ENCODE assay signal across 9 mouse cellular contexts in the genomic region with DNA sequence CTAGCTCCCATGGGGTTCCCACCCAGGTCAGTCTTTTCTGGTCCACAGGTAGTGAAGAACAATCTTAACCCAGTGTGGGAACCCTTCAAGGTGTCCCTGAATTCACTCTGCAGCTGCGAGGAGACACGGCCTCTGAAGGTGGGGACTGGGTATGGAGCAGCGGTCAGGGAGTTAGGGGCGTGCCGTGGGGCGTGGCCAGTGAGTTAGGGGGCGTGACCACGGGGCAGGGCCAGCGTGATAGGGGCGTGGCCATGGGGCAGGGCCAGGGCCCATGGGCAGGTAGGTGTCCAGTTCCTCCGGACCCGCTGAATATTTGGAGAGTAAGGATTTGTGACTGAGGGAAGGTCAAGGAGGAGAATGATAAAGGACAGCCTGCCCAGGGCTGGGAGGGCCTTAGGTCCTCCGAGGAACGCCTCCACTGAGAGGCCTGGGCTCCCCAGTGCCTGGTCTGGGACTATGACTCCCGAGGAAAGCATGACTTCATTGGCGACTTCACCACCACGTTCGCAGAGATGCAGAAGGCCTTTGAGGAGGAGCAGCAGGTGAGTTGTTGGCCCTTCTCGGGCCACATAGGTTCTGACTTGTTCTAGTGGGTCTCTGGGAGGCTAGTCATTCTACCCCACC. TPM values are rescaled to one million over a fixed set of nuclear protein-coding genes. Genes with fewer than 3 reads are reported as not detected.
A peak's percentile ranks its signal among the peaks of the same experiment; 100 is the strongest.
DNase-seq lines count a peak whose midpoint lies in the region; ATAC-seq and TF ChIP-seq lines count a peak whose summit lies in the region.
"Had no signal": no experiment of that assay in that cellular context is flagged by ENCODE, and none has a peak within 500 bp of the region (broad histone marks: within the 10 kb centered on the region; RNA-seq: fewer than 3 reads in every experiment).

No protein-coding gene starts in this region.

- H3K9ac ChIP-seq in kidney, postnatal 0 days (ENCODE audit: low read depth, low read length), result no peak overlapping the region
- H3K9ac ChIP-seq: embryonic facial prominence, embryonic 13.5 days had no signal

- intact Hi-C loops in left cerebral cortex, postnatal 14 days (cut with DNase I), result no loop called here

- WGBS in kidney, postnatal 0 days, result 11% methylated on average over 19 of the region's 19 CpGs

- H3K36me3 ChIP-seq in kidney, postnatal 0 days (ENCODE audit: insufficient read depth, low read length), result no peaks in the 10 kb centered on the region
- H3K36me3 ChIP-seq: embryonic facial prominence, embryonic 13.5 days had no signal

- peak overlapping the region; percentile 30 for H3K4me2 ChIP-seq in kidney, postnatal 0 days (ENCODE audit: low read length)

- H3K9me3 ChIP-seq in kidney, postnatal 0 days (replicated peaks; ENCODE audit: low read length), result no peaks in the 10 kb centered on the region
- H3K9me3 ChIP-seq: embryonic facial prominence, embryonic 13.5 days had no signal

- 0 out of 2 replicates have a peak, but pooled peaks cover 2% of the 10 kb centered on the region for H3K27me3 ChIP-seq in kidney, postnatal 0 days (ENCODE audit: insufficient read depth, low read length)

- no peak for TF ChIP-seq CTCF in kidney, postnatal 0 days (IDR thresholded peaks at IDR 0.05; ENCODE audit: low read depth)

- no peak overlapping the region for H3K4me3 ChIP-seq in kidney, postnatal 0 days (replicated peaks; ENCODE audit: low read depth, low read length)

- peak; percentile 71 for ATAC-seq in kidney, postnatal 0 days (replicated peaks; ENCODE audit: low FRiP score, low read depth)

- H3K27ac ChIP-seq in kidney, postnatal 0 days, result no peak overlapping the region
- H3K27ac ChIP-seq: embryonic facial prominence, embryonic 13.5 days had no signal

- DNase-seq in adrenal gland, adult (ENCODE audit: inconsistent age in 2 of 2, low spot score in 1 of 2), result peak; percentile 41 to 67
- DNase-seq in adrenal gland, adult 8-10 months, result no peak
- DNase-seq in spleen, adult 12 weeks (ENCODE audit: low spot score), result peak; percentile 30
- no peak for DNase-seq in spleen, adult 18-20 months
- no peak for DNase-seq in kidney, postnatal 0 days (ENCODE audit: low spot score)
- peak; percentile 62 for DNase-seq in lung, postnatal 25 days (ENCODE audit: low spot score)
- DNase-seq in left cerebral cortex, adult 9 months (ENCODE audit: low spot score in 2 of 2), result no peak
- DNase-seq in left cerebral cortex, postnatal 14 days (ENCODE audit: low spot score in 2 of 2), result no peak

- H3K4me1 ChIP-seq in kidney, postnatal 0 days (replicated peaks; ENCODE audit: insufficient read depth, low read length), result peaks cover 14% of the 10 kb centered on the region; the same call in 1 of the 2 replicates

RNA-seq across cellular contexts. Expression of gene Cpne7, which starts 9.1 kb away (rescaled TPM):
- total RNA-seq in adrenal gland, adult 8-10 months (2022), result 1 to 10 TPM; 7.7 to 9.7 (median 8.8) TPM
- 2.3 and 3.3 TPM in 2 replicates for polyA plus RNA-seq in kidney, postnatal 0 days (2015; fragmentation: Nextera tagmentation; extraction: Ambion mirVana)
- 10 to 100 TPM; 55.0 to 77.7 TPM for total RNA-seq in left cerebral cortex, postnatal 14 days (2021)

RNA-seq across cellular contexts. Expression of gene Rpl13, which starts 24.2 kb away (rescaled TPM):
- 100 to 1,000 TPM; 669 to 739 (median 714) TPM for total RNA-seq in adrenal gland, adult 8-10 months (2022)
- polyA plus RNA-seq in kidney, postnatal 0 days (2015; fragmentation: Nextera tagmentation; extraction: Ambion mirVana), result 1,763 and 1,932 TPM in 2 replicates
- total RNA-seq in left cerebral cortex, postnatal 14 days (2021), result 100 to 1,000 TPM; 356 to 384 TPM

RNA-seq across cellular contexts. Expression of gene Sult5a1, which starts 31.8 kb away (rescaled TPM):
- total RNA-seq in adrenal gland, adult 8-10 months (2022), result 10 to 100 TPM in 2 of 4 experiments, 1 to 10 TPM in 2; 6.5 to 17.8 (median 10.3) TPM
- polyA plus RNA-seq in kidney, postnatal 0 days (2015; fragmentation: Nextera tagmentation; extraction: Ambion mirVana), result 12.0 and 13.9 TPM in 2 replicates
- total RNA-seq in left cerebral cortex, postnatal 14 days (2021), result under 1 TPM in 1 of 2 experiments, not detected in 1; 0.59 TPM

RNA-seq across cellular contexts. Expression of gene Dpep1, which starts 59.7 kb away (rescaled TPM):
- 10 to 100 TPM; 40.8 to 52.6 (median 41.6) TPM for total RNA-seq in adrenal gland, adult 8-10 months (2022)
- polyA plus RNA-seq in kidney, postnatal 0 days (2015; fragmentation: Nextera tagmentation; extraction: Ambion mirVana), result 29.4 and 33.9 TPM in 2 replicates
- not detected for total RNA-seq in left cerebral cortex, postnatal 14 days (2021)

Comparison
In these comparisons a context has a peak if more than half of its experiments do, and no peak if none do; other contexts are left out.
1. DNase-seq: peak in adrenal gland, adult (2 of 2), spleen, adult 12 weeks (single experiment) and lung, postnatal 25 days (single experiment); none in adrenal gland, adult 8-10 months (single experiment), spleen, adult 18-20 months (0 of 2), kidney, postnatal 0 days (single experiment), left cerebral cortex, adult 9 months (0 of 2) and left cerebral cortex, postnatal 14 days (0 of 2).
2. RNA of gene Cpne7, which starts 9.1 kb away (total RNA-seq): 55.0 to 77.7 TPM in left cerebral cortex, postnatal 14 days; 7.7 to 9.7 TPM in adrenal gland, adult 8-10 months; every median in the first group is over 4 times any median in the second.
3. RNA of gene Sult5a1, which starts 31.8 kb away (total RNA-seq): 6.5 to 17.8 TPM in adrenal gland, adult 8-10 months; 0.59 TPM in left cerebral cortex, postnatal 14 days; every median in the first group is over 4 times any median in the second.